Mouse (Mus musculus): ENCODE measurements around the gene Fgf22. TPM values are rescaled to one million over a fixed set of nuclear protein-coding genes. Genes with fewer than 3 reads are reported as not detected.

The Fgf22 gene
- total RNA-seq, 4 experiments from 2014 or later = 1.7 to 4.6 (median 2.4) TPM

GRCm38 (mm10) chr10:79790861-79791260, 36.0 kb downstream of the Fgf22 start, which contains the start of gene Prss57:
TSS of gene Prss57 (minus strand) at chr10:79790961.
- DNase-seq (ENCODE audit: low spot score in 2 of 2) = no peak

- DNase-seq (ENCODE audit: low spot score in 2 of 2) = no peak
Observed at GRCm38 (mm10) chr10:79792339-79793040, 37.6 kb downstream of the Fgf22 start.

- peak; percentile 51 to 86 for DNase-seq (ENCODE audit: low spot score in 2 of 2)
Observed at GRCm38 (mm10) chr10:79793051-79793737, 38.3 kb downstream of the Fgf22 start, which contains the start of gene Palm. TSS of gene Palm (plus strand) at chr10:79793572.

GRCm38 (mm10) chr10:79793738-79794490, 39.0 kb downstream of the Fgf22 start:
- peak in 1 of 2 experiments; percentile 63 for DNase-seq (ENCODE audit: low spot score in 2 of 2)

- DNase-seq (ENCODE audit: low spot score in 2 of 2) = no peak
Observed at GRCm38 (mm10) chr10:79794491-79794931, 39.6 kb downstream of the Fgf22 start.

- no peak for DNase-seq (ENCODE audit: low spot score in 2 of 2)
Observed at GRCm38 (mm10) chr10:79795905-79796304, 41.0 kb downstream of the Fgf22 start.

GRCm38 (mm10) chr10:79797326-79797725, 42.5 kb downstream of the Fgf22 start:
- DNase-seq (ENCODE audit: low spot score in 2 of 2) = no peak

- DNase-seq (ENCODE audit: low spot score in 2 of 2) = no peak
Observed at GRCm38 (mm10) chr10:79798289-79798928, 43.5 kb downstream of the Fgf22 start.

- no peak for DNase-seq (ENCODE audit: low spot score in 2 of 2)
Observed at GRCm38 (mm10) chr10:79800508-79800907, 45.6 kb downstream of the Fgf22 start.

- no peak for DNase-seq (ENCODE audit: low spot score in 2 of 2)
Observed at GRCm38 (mm10) chr10:79801837-79802236, 47.0 kb downstream of the Fgf22 start.

GRCm38 (mm10) chr10:79802331-79802971, 47.6 kb downstream of the Fgf22 start:
- DNase-seq (ENCODE audit: low spot score in 2 of 2) = no peak

GRCm38 (mm10) chr10:79803716-79804323, 48.9 kb downstream of the Fgf22 start:
- peak; percentile 89 to 90 for DNase-seq (ENCODE audit: low spot score in 2 of 2)

GRCm38 (mm10) chr10:79805636-79806035, 50.8 kb downstream of the Fgf22 start:
- no peak for DNase-seq (ENCODE audit: low spot score in 2 of 2)

- DNase-seq (ENCODE audit: low spot score in 2 of 2) = no peak
Observed at GRCm38 (mm10) chr10:79806331-79806730, 51.5 kb downstream of the Fgf22 start.

GRCm38 (mm10) chr10:79806972-79807371, 52.1 kb downstream of the Fgf22 start:
- DNase-seq (ENCODE audit: low spot score in 2 of 2) = no peak

GRCm38 (mm10) chr10:79807826-79808225, 53.0 kb downstream of the Fgf22 start:
- DNase-seq (ENCODE audit: low spot score in 2 of 2) = no peak
